Mouse (Mus musculus) lung, embryonic 15.5 days (tissue): Measurements from ENCODE around the gene Cptp. TPM values are rescaled to one million over a fixed set of nuclear protein-coding genes. Genes with fewer than 3 reads are reported as not detected.

ENCODE experiments used
- ATAC-seq: fragments of 200-750 bp; cut with Nextera tagmentation; 2 replicates; pipeline ENCODE4 v1.8.0; 2017; ENCODE audit warnings: moderate number of reproducible peaks, borderline replicate concordance; ENCODE audit not compliant: low FRiP score, low TSS enrichment; ENCODE audit errors: extremely low read depth
- H3K27ac ChIP-seq: fragments of 300-500 bp; sonication (generic); 2 replicates; pipeline ENCODE4 v1.5.1; 2015; ENCODE audit warnings: moderate library complexity, mild to moderate bottlenecking, inconsistent platforms
- H3K27me3 ChIP-seq: fragments of 300-500 bp; sonication (generic); 2 replicates; pipeline ENCODE4 v1.6.1; 2015; ENCODE audit warnings: inconsistent platforms
- H3K36me3 ChIP-seq: fragments of 300-500 bp; sonication (generic); 2 replicates; pipeline ENCODE4 v1.6.1; 2015; ENCODE audit warnings: inconsistent platforms
- H3K4me1 ChIP-seq: fragments of 300-500 bp; sonication (generic); 2 replicates; pipeline ENCODE4 v1.6.1; 2015; ENCODE audit warnings: inconsistent platforms
- H3K4me2 ChIP-seq: fragments of 300-500 bp; sonication (generic); 2 replicates; pipeline ENCODE4 v1.6.1; 2015; ENCODE audit warnings: inconsistent platforms, mild to moderate bottlenecking, moderate library complexity
- H3K4me3 ChIP-seq: fragments of 300-500 bp; sonication (generic); 2 replicates; pipeline ENCODE4 v1.5.1; 2015; ENCODE audit warnings: mild to moderate bottlenecking, inconsistent platforms
- H3K9ac ChIP-seq: fragments of 300-500 bp; sonication (generic); 2 replicates; pipeline ENCODE4 v1.6.1; 2015; ENCODE audit warnings: inconsistent platforms
- H3K9me3 ChIP-seq: fragments of 300-500 bp; sonication (generic); 2 replicates; pipeline ENCODE4 v1.6.1; 2016; ENCODE audit warnings: inconsistent platforms
- WGBS: fragments of 180-500 bp; shearing (Covaris S2); methylation state at CpG from one replicate; pipeline ENCODE4 v1.1.7; 2015; 5-methylcytosine and 5-hydroxymethylcytosine counted together
- polyA plus RNA-seq: library from polyadenylated mRNA; unstranded; fragments of >200 nt; fragmentation: Nextera tagmentation; extraction: Ambion mirVana; gene quantifications from 2 replicates; pipeline ENCODE4 v1.2.1, GENCODE M21; 2015

Gene Cptp
- 14.5 and 15.2 TPM in 2 replicates for polyA plus RNA-seq

GRCm38 (mm10) chr4:155869317-155870033 is at the start of gene Cptp, which contains the start of gene Ints11:
Gene Cptp (minus strand): TSS chr4:155869440.
Gene Ints11 (plus strand): TSS chr4:155869546.
- peaks cover 26% of the 10 kb centered on the region for H3K4me1 ChIP-seq
- H3K4me3 ChIP-seq, result peak within 1 kb of the TSS; percentile 68
- no peaks in the 10 kb centered on the region for H3K9me3 ChIP-seq
- H3K4me2 ChIP-seq, result peak within 1 kb of the TSS; percentile 86
- peak within 1 kb of the TSS; percentile 29 for H3K27ac ChIP-seq
- peaks cover 39% of the 10 kb centered on the region for H3K36me3 ChIP-seq
- H3K27me3 ChIP-seq, result no peaks in the 10 kb centered on the region
- peak; percentile 96 for ATAC-seq
- H3K9ac ChIP-seq, result peak within 1 kb of the TSS; percentile 90
- under 1% methylated on average over 63 of the region's 63 CpGs for WGBS

GRCm38 (mm10) chr4:155908751-155909150 is 39.5 kb upstream of the Cptp start:
- WGBS, result 89% methylated on average over 4 of the region's 4 CpGs
- ATAC-seq, result no peak
- Histone ChIP-seq H3K27me3 (no peaks in the 10 kb centered on the region), H3K9me3 (no peaks in the 10 kb centered on the region), H3K36me3 (peaks cover 16% of the 10 kb centered on the region), H3K9ac (no peak overlapping the region), H3K27ac (no peak overlapping the region), H3K4me3 (no peak overlapping the region), H3K4me1 (no peaks in the 10 kb centered on the region), H3K4me2 (no peak overlapping the region)

- Histone ChIP-seq H3K27me3 (no peaks in the 10 kb centered on the region), H3K4me1 (no peaks in the 10 kb centered on the region), H3K9me3 (no peaks in the 10 kb centered on the region), H3K4me2 (no peak overlapping the region), H3K27ac (no peak overlapping the region), H3K9ac (no peak overlapping the region), H3K4me3 (no peak overlapping the region), H3K36me3 (peaks cover 19% of the 10 kb centered on the region)
- no peak for ATAC-seq
- WGBS, result 65% methylated on average over 7 of the region's 7 CpGs
Observed at GRCm38 (mm10) chr4:155908281-155908680, 39.0 kb upstream of the Cptp start.

- no peak overlapping the region for H3K27ac ChIP-seq
- H3K4me2 ChIP-seq, result no peak overlapping the region
- no peak overlapping the region for H3K4me3 ChIP-seq
- no peaks in the 10 kb centered on the region for H3K27me3 ChIP-seq
- no peak overlapping the region for H3K9ac ChIP-seq
- 56% methylated on average over 11 of the region's 11 CpGs for WGBS
- no peaks in the 10 kb centered on the region for H3K4me1 ChIP-seq
- no peaks in the 10 kb centered on the region for H3K9me3 ChIP-seq
- ATAC-seq, result no peak
- peaks cover 28% of the 10 kb centered on the region for H3K36me3 ChIP-seq
Observed at GRCm38 (mm10) chr4:155907003-155907402, 37.8 kb upstream of the Cptp start.

GRCm38 (mm10) chr4:155906125-155906524 is 36.9 kb upstream of the Cptp start:
- H3K4me2 ChIP-seq, result no peak overlapping the region
- H3K27ac ChIP-seq, result no peak overlapping the region
- H3K9ac ChIP-seq, result no peak overlapping the region
- no peaks in the 10 kb centered on the region for H3K27me3 ChIP-seq
- no peaks in the 10 kb centered on the region for H3K9me3 ChIP-seq
- H3K4me1 ChIP-seq, result 0 out of 2 replicates have a peak, but pooled peaks cover 1% of the 10 kb centered on the region
- peaks cover 31% of the 10 kb centered on the region for H3K36me3 ChIP-seq
- WGBS, result 79% methylated on average over 9 of the region's 9 CpGs
- ATAC-seq, result no peak
- H3K4me3 ChIP-seq, result no peak overlapping the region

GRCm38 (mm10) chr4:155905634-155906033 is 36.4 kb upstream of the Cptp start:
- H3K9me3 ChIP-seq, result no peaks in the 10 kb centered on the region
- no peak overlapping the region for H3K4me2 ChIP-seq
- WGBS, result 87% methylated on average over 13 of the region's 13 CpGs
- ATAC-seq, result no peak
- H3K4me3 ChIP-seq, result no peak overlapping the region
- H3K27me3 ChIP-seq, result no peaks in the 10 kb centered on the region
- 0 out of 2 replicates have a peak, but pooled peaks cover 6% of the 10 kb centered on the region for H3K4me1 ChIP-seq
- H3K9ac ChIP-seq, result no peak overlapping the region
- H3K36me3 ChIP-seq, result peaks cover 34% of the 10 kb centered on the region
- H3K27ac ChIP-seq, result no peak overlapping the region

- Histone ChIP-seq H3K9ac (no peak overlapping the region), H3K9me3 (no peaks in the 10 kb centered on the region), H3K4me3 (no peak overlapping the region), H3K4me2 (no peak overlapping the region), H3K27me3 (no peaks in the 10 kb centered on the region), H3K36me3 (peaks cover 42% of the 10 kb centered on the region), H3K27ac (no peak overlapping the region), H3K4me1 (0 out of 2 replicates have a peak, but pooled peaks cover 6% of the 10 kb centered on the region)
- WGBS, result 88% methylated on average over 13 of the region's 13 CpGs
- ATAC-seq, result no peak
Observed at GRCm38 (mm10) chr4:155904318-155905102, 35.3 kb upstream of the Cptp start.

- ATAC-seq, result no peak
- no peak overlapping the region for H3K9ac ChIP-seq
- H3K9me3 ChIP-seq, result no peaks in the 10 kb centered on the region
- H3K27ac ChIP-seq, result no peak overlapping the region
- peaks cover 54% of the 10 kb centered on the region for H3K36me3 ChIP-seq
- 91% methylated on average over 13 of the region's 13 CpGs for WGBS
- 0 out of 2 replicates have a peak, but pooled peaks cover 6% of the 10 kb centered on the region for H3K4me1 ChIP-seq
- H3K27me3 ChIP-seq, result no peaks in the 10 kb centered on the region
- no peak overlapping the region for H3K4me2 ChIP-seq
- no peak overlapping the region for H3K4me3 ChIP-seq
Observed at GRCm38 (mm10) chr4:155903246-155903645, 34.0 kb upstream of the Cptp start.

GRCm38 (mm10) chr4:155901205-155901604 is 32.0 kb upstream of the Cptp start:
- Histone ChIP-seq H3K27me3 (no peaks in the 10 kb centered on the region), H3K4me1 (0 out of 2 replicates have a peak, but pooled peaks cover 6% of the 10 kb centered on the region), H3K4me3 (no peak overlapping the region), H3K4me2 (no peak overlapping the region), H3K9me3 (no peaks in the 10 kb centered on the region), H3K9ac (no peak overlapping the region), H3K36me3 (peaks cover 62% of the 10 kb centered on the region), H3K27ac (no peak overlapping the region; the same call in 1 of the 2 replicates)
- 38% methylated on average over 3 of the region's 3 CpGs for WGBS
- peak; percentile 63 for ATAC-seq

- Histone ChIP-seq H3K4me2 (no peak overlapping the region), H3K4me1 (peaks cover 19% of the 10 kb centered on the region), H3K36me3 (peaks cover 52% of the 10 kb centered on the region), H3K27ac (no peak overlapping the region), H3K9me3 (no peaks in the 10 kb centered on the region), H3K9ac (no peak overlapping the region), H3K4me3 (no peak overlapping the region), H3K27me3 (no peaks in the 10 kb centered on the region)
- 89% methylated on average over 7 of the region's 7 CpGs for WGBS
- ATAC-seq, result no peak
Observed at GRCm38 (mm10) chr4:155899355-155899754, 30.1 kb upstream of the Cptp start.

GRCm38 (mm10) chr4:155898318-155898717 is 29.1 kb upstream of the Cptp start:
- no peaks in the 10 kb centered on the region for H3K27me3 ChIP-seq

GRCm38 (mm10) chr4:155896461-155896860 is 27.2 kb upstream of the Cptp start:
- Histone ChIP-seq H3K4me2 (no peak overlapping the region), H3K9ac (no peak overlapping the region), H3K27me3 (no peaks in the 10 kb centered on the region), H3K9me3 (no peaks in the 10 kb centered on the region), H3K36me3 (peaks cover 32% of the 10 kb centered on the region), H3K4me1 (peaks cover 37% of the 10 kb centered on the region), H3K27ac (no peak overlapping the region), H3K4me3 (no peak overlapping the region)
- WGBS, result 97% methylated on average over 12 of the region's 12 CpGs
- ATAC-seq, result no peak

More at GRCm38 (mm10) chr4:155898318-155898717, 29.1 kb upstream of the Cptp start:
- H3K4me3 ChIP-seq, result no peak overlapping the region
- no peaks in the 10 kb centered on the region for H3K9me3 ChIP-seq
- peaks cover 44% of the 10 kb centered on the region for H3K36me3 ChIP-seq
- no peak overlapping the region for H3K9ac ChIP-seq
- ATAC-seq, result no peak
- WGBS, result 100% methylated on average over 2 of the region's 2 CpGs
- no peak overlapping the region for H3K4me2 ChIP-seq
- peaks cover 29% of the 10 kb centered on the region for H3K4me1 ChIP-seq
- H3K27ac ChIP-seq, result no peak overlapping the region
